Mouse (Mus musculus) embryo, embryonic 10.5 days (tissue): Measurements from ENCODE around the gene Crx.
"Not testable (repeated sequence)": the region's sequence is repeated elsewhere in the genome, so short reads cannot be mapped to it uniquely, and the experiment has no call there.

Experiments
- DNase-seq: peaks from one replicate; pipeline ENCODE4 v3.0.0-alpha.2; 2015; ENCODE audit warnings: low spot score

The Crx gene

GRCm38 (mm10) chr7:15879756-15880155 lies at the start of gene Crx:
Gene Crx (minus strand): TSS chr7:15879968.
- no peak for DNase-seq

GRCm38 (mm10) chr7:15922220-15922773 lies 42.5 kb upstream of the Crx start, which contains the start of gene Selenow:
Gene Selenow (minus strand): TSS chr7:15922402.
- DNase-seq: peak; percentile 95

- DNase-seq: peak; percentile 83
Observed at GRCm38 (mm10) chr7:15921796-15922195, 42.0 kb upstream of the Crx start.

GRCm38 (mm10) chr7:15920645-15921190 lies 41.0 kb upstream of the Crx start:
- no peak for DNase-seq

- DNase-seq: no peak
Observed at GRCm38 (mm10) chr7:15919947-15920346, 40.2 kb upstream of the Crx start.

- DNase-seq: no peak
Observed at GRCm38 (mm10) chr7:15918371-15918770, 38.6 kb upstream of the Crx start.

GRCm38 (mm10) chr7:15916996-15917395 lies 37.2 kb upstream of the Crx start:
- no peak for DNase-seq

- DNase-seq: no peak
Observed at GRCm38 (mm10) chr7:15916134-15916723, 36.5 kb upstream of the Crx start.

GRCm38 (mm10) chr7:15915695-15916094 lies 35.9 kb upstream of the Crx start:
- not testable (repeated sequence) for DNase-seq

- DNase-seq: no peak
Observed at GRCm38 (mm10) chr7:15914751-15915150, 35.0 kb upstream of the Crx start.

GRCm38 (mm10) chr7:15914252-15914651 lies 34.5 kb upstream of the Crx start:
- DNase-seq: peak; percentile 70

- peak; percentile 94 for DNase-seq
Observed at GRCm38 (mm10) chr7:15912183-15912582, 32.4 kb upstream of the Crx start.

GRCm38 (mm10) chr7:15910521-15910920 lies 30.8 kb upstream of the Crx start:
- DNase-seq: no peak

- DNase-seq: no peak
Observed at GRCm38 (mm10) chr7:15907971-15908590, 28.3 kb upstream of the Crx start.

GRCm38 (mm10) chr7:15906602-15907001 lies 26.8 kb upstream of the Crx start:
- no peak for DNase-seq

GRCm38 (mm10) chr7:15905861-15906260 lies 26.1 kb upstream of the Crx start:
- no peak for DNase-seq

GRCm38 (mm10) chr7:15901366-15902048 lies 21.7 kb upstream of the Crx start:
- DNase-seq: no peak

- DNase-seq: no peak
Observed at GRCm38 (mm10) chr7:15894251-15894650, 14.5 kb upstream of the Crx start.

GRCm38 (mm10) chr7:15884127-15884526 lies 4.4 kb upstream of the Crx start:
- DNase-seq: no peak

GRCm38 (mm10) chr7:15882317-15882716 lies 2.5 kb upstream of the Crx start, which contains the start of gene Crxos:
Gene Crxos (plus strand): TSS chr7:15882617.
- no peak for DNase-seq

GRCm38 (mm10) chr7:15881831-15882230 lies 2.1 kb upstream of the Crx start:
- no peak for DNase-seq

- peak; percentile 34 for DNase-seq
Observed at GRCm38 (mm10) chr7:15881388-15881787, 1.6 kb upstream of the Crx start.

- no peak for DNase-seq
Observed at GRCm38 (mm10) chr7:15864104-15864503, 15.7 kb downstream of the Crx start.
